Mouse (Mus musculus) MEL (cell line): ENCODE measurements at regions not wholly inside any gene's neighbourhood (a gene's known extent, or its start where the extent isn't known, plus 50 kb on each side); places are given as distances from the start of the nearest gene placed in this dataset.

Source experiments
- CTCF ChIP-seq, 3 experiments: IDR thresholded peaks in 2 of 3; conservative IDR thresholded peaks in 1 of 3; 2 replicates each; pipeline ENCODE4 v1.5.1; 2011 to 2012; ENCODE audit warnings: low read length in 3 of 3, low read depth in 2 of 3, mild to moderate bottlenecking in 2 of 3, improper control_type of control experiment in 1 of 3, inconsistent platforms in 1 of 3, mixed read lengths in 1 of 3, moderate library complexity in 1 of 3; ENCODE audit not compliant: control insufficient read depth in 1 of 3, insufficient read depth in 1 of 3, poor library complexity in 1 of 3, severe bottlenecking in 1 of 3
- EP300 ChIP-seq, 2 experiments: IDR thresholded peaks; 2 replicates each; pipeline ENCODE4 v1.6.1; 2011; ENCODE audit warnings: improper control_type of control experiment in 2 of 2, low read length in 2 of 2, low read depth in 1 of 2, mild to moderate bottlenecking in 1 of 2
- GATA1 ChIP-seq: IDR thresholded peaks from 2 replicates; pipeline ENCODE4 v1.6.1; 2011; ENCODE audit warnings: low read depth, low read length, improper control_type of control experiment
- MAX ChIP-seq: IDR thresholded peaks from 2 replicates; pipeline ENCODE4 v1.6.1; 2011; ENCODE audit warnings: low read length, improper control_type of control experiment
- MAZ ChIP-seq: IDR thresholded peaks from 2 replicates; pipeline ENCODE4 v1.6.1; 2012; ENCODE audit warnings: low read depth, mild to moderate bottlenecking, inconsistent platforms, low read length, improper control_type of control experiment
- MEF2A ChIP-seq: IDR thresholded peaks from 2 replicates; pipeline ENCODE4 v1.6.1; 2014; ENCODE audit warnings: low read depth, mild to moderate bottlenecking, inconsistent platforms, low read length, improper control_type of control experiment; ENCODE audit not compliant: poor library complexity, insufficient replicate concordance, severe bottlenecking; ENCODE audit errors: extremely low read depth
- POLR2A ChIP-seq, 2 experiments: IDR thresholded peaks; 2 replicates each; pipeline ENCODE4 v1.6.1; 2011 to 2012; ENCODE audit warnings: low read length in 2 of 2, mild to moderate bottlenecking in 2 of 2, control low read depth in 1 of 2, improper control_type of control experiment in 1 of 2, low read depth in 1 of 2, moderate library complexity in 1 of 2; ENCODE audit not compliant: control insufficient read depth in 1 of 2, insufficient read depth in 1 of 2, poor library complexity in 1 of 2
- SIN3A ChIP-seq: IDR thresholded peaks from 2 replicates; pipeline ENCODE4 v1.6.1; 2012; ENCODE audit warnings: low read length, improper control_type of control experiment, inconsistent platforms
- TBP ChIP-seq: IDR thresholded peaks from 2 replicates; pipeline ENCODE4 v1.8.0; 2011; ENCODE audit warnings: low read depth, low read length, improper control_type of control experiment
- USF1 ChIP-seq: IDR thresholded peaks from 2 replicates; pipeline ENCODE4 v1.6.1; 2014; ENCODE audit warnings: low read depth, mild to moderate bottlenecking, inconsistent platforms, low read length, improper control_type of control experiment, moderate library complexity

- TF ChIP-seq TBP: no peak
- no peak for TF ChIP-seq CTCF (IDR thresholded peaks at IDR 0.05 in 2 of 3, conservative IDR thresholded peaks at IDR 0.05 in 1 of 3; ENCODE audit: control insufficient read depth in 1 of 3, insufficient read depth in 1 of 3, low read depth in 2 of 3, low read length in 3 of 3, poor library complexity in 1 of 3, severe bottlenecking in 1 of 3)
- TF ChIP-seq POLR2A (IDR thresholded peaks at IDR 0.05; ENCODE audit: control insufficient read depth in 1 of 2, insufficient read depth in 1 of 2, low read depth in 1 of 2, low read length in 2 of 2, poor library complexity in 1 of 2): no peak
- TF ChIP-seq MAX: no peak
- TF ChIP-seq SIN3A: no peak
- TF ChIP-seq USF1: no peak
- TF ChIP-seq EP300 (IDR thresholded peaks at IDR 0.05; ENCODE audit: low read depth in 1 of 2, low read length in 2 of 2): no peak
- no peak for TF ChIP-seq MEF2A
- TF ChIP-seq MAZ: no peak
- no peak for TF ChIP-seq GATA1
Observed at GRCm38 (mm10) chr3:66695125-66695524, 286.1 kb upstream of the Rsrc1 start.
